Mouse (Mus musculus): Measurements from ENCODE around the gene Ppfia3. TPM values are rescaled to one million over a fixed set of nuclear protein-coding genes. Genes with fewer than 3 reads are reported as not detected.

Gene Ppfia3
- polyA plus RNA-seq, 1 experiment, result 0.79 TPM

GRCm38 (mm10) chr7:45305275-45305674 is 61.5 kb downstream of the Ppfia3 start:
- Histone ChIP-seq H3K36me3 (replicated peaks; ENCODE audit: low read length) (peaks cover 17% of the 10 kb centered on the region), H3K9me3 (no peaks in the 10 kb centered on the region), H3K4me3 (replicated peaks) (peak overlapping the region; percentile 35), H3K4me1 (peaks cover 36% of the 10 kb centered on the region), H3K27me3 (replicated peaks) (peaks cover 29% of the 10 kb centered on the region)
- TF ChIP-seq FLI1 (IDR thresholded peaks at IDR 0.05; ENCODE audit: low read length) (no peak), GATA1 (IDR thresholded peaks at IDR 0.05; ENCODE audit: borderline replicate concordance, low read length) (no peak)

- Histone ChIP-seq H3K4me3 (replicated peaks) (no peak overlapping the region), H3K27me3 (replicated peaks) (peaks cover 27% of the 10 kb centered on the region), H3K4me1 (peaks cover 40% of the 10 kb centered on the region), H3K9me3 (no peaks in the 10 kb centered on the region), H3K36me3 (replicated peaks; ENCODE audit: low read length) (peaks cover 17% of the 10 kb centered on the region)
- TF ChIP-seq GATA1 (IDR thresholded peaks at IDR 0.05; ENCODE audit: borderline replicate concordance, low read length), result no peak
- TF ChIP-seq FLI1 (IDR thresholded peaks at IDR 0.05; ENCODE audit: low read length), result no peak
Measured at GRCm38 (mm10) chr7:45304869-45305268, 62.0 kb downstream of the Ppfia3 start.

GRCm38 (mm10) chr7:45302626-45303025 is 64.2 kb downstream of the Ppfia3 start:
- H3K27me3 ChIP-seq (replicated peaks), result peaks cover 37% of the 10 kb centered on the region
- TF ChIP-seq FLI1 (IDR thresholded peaks at IDR 0.05; ENCODE audit: low read length), result no peak
- TF ChIP-seq GATA1 (IDR thresholded peaks at IDR 0.05; ENCODE audit: borderline replicate concordance, low read length), result no peak
- peaks cover 17% of the 10 kb centered on the region for H3K36me3 ChIP-seq (replicated peaks; ENCODE audit: low read length)

GRCm38 (mm10) chr7:45300270-45300669 is 66.5 kb downstream of the Ppfia3 start:
- no peak for TF ChIP-seq FLI1 (IDR thresholded peaks at IDR 0.05; ENCODE audit: low read length)
- no peak for TF ChIP-seq GATA1 (IDR thresholded peaks at IDR 0.05; ENCODE audit: borderline replicate concordance, low read length)
- Histone ChIP-seq H3K27me3 (replicated peaks) (peaks cover 48% of the 10 kb centered on the region), H3K4me3 (replicated peaks) (no peak overlapping the region), H3K4me1 (peaks cover 26% of the 10 kb centered on the region), H3K36me3 (replicated peaks; ENCODE audit: low read length) (peaks cover 17% of the 10 kb centered on the region), H3K9me3 (no peaks in the 10 kb centered on the region)

More at GRCm38 (mm10) chr7:45302626-45303025, 64.2 kb downstream of the Ppfia3 start:
- Histone ChIP-seq H3K4me3 (replicated peaks) (no peak overlapping the region), H3K9me3 (no peaks in the 10 kb centered on the region), H3K4me1 (peaks cover 31% of the 10 kb centered on the region)

GRCm38 (mm10) chr7:45299752-45300151 is 67.1 kb downstream of the Ppfia3 start:
- no peak overlapping the region for H3K4me3 ChIP-seq (replicated peaks)
- peaks cover 46% of the 10 kb centered on the region for H3K27me3 ChIP-seq (replicated peaks)
- peaks cover 24% of the 10 kb centered on the region; the same call in 1 of the 2 replicates for H3K4me1 ChIP-seq
- peaks cover 16% of the 10 kb centered on the region for H3K36me3 ChIP-seq (replicated peaks; ENCODE audit: low read length)
- H3K9me3 ChIP-seq, result no peaks in the 10 kb centered on the region
- TF ChIP-seq FLI1 (IDR thresholded peaks at IDR 0.05; ENCODE audit: low read length) (no peak), GATA1 (IDR thresholded peaks at IDR 0.05; ENCODE audit: borderline replicate concordance, low read length) (no peak)

GRCm38 (mm10) chr7:45297563-45297962 is 69.3 kb downstream of the Ppfia3 start:
- no peaks in the 10 kb centered on the region for H3K9me3 ChIP-seq
- peaks cover 42% of the 10 kb centered on the region for H3K27me3 ChIP-seq (replicated peaks)
- H3K4me1 ChIP-seq, result peaks cover 18% of the 10 kb centered on the region; the same call in 1 of the 2 replicates
- no peak for TF ChIP-seq FLI1 (IDR thresholded peaks at IDR 0.05; ENCODE audit: low read length)
- H3K4me3 ChIP-seq (replicated peaks), result no peak overlapping the region
- no peaks in the 10 kb centered on the region for H3K36me3 ChIP-seq (replicated peaks; ENCODE audit: low read length)

- no peak for TF ChIP-seq FLI1 (IDR thresholded peaks at IDR 0.05; ENCODE audit: low read length)
- Histone ChIP-seq H3K9me3 (peaks cover 4% of the 10 kb centered on the region), H3K27me3 (replicated peaks) (peaks cover 42% of the 10 kb centered on the region), H3K36me3 (replicated peaks; ENCODE audit: low read length) (no peaks in the 10 kb centered on the region), H3K4me3 (replicated peaks) (no peak overlapping the region), H3K4me1 (peaks cover 18% of the 10 kb centered on the region; the same call in 1 of the 2 replicates)
Measured at GRCm38 (mm10) chr7:45296626-45297025, 70.2 kb downstream of the Ppfia3 start.

Other genes starting within 250 kb of the Ppfia3 start
- 39.7 and 217 TPM in 2 replicates for gene Rps11, start 242.6 kb downstream of the Ppfia3 start, polyA plus RNA-seq (2012; ENCODE audit: insufficient read depth, low replicate concordance)
- 3,981 and 5,869 TPM in 2 replicates for gene Rpl13a, start 238.3 kb downstream of the Ppfia3 start, polyA plus RNA-seq (2012; ENCODE audit: insufficient read depth, low replicate concordance)
- 2.1 and 9.4 TPM in 2 replicates for gene Gm45713, start 230.8 kb downstream of the Ppfia3 start, polyA plus RNA-seq (2012; ENCODE audit: insufficient read depth, low replicate concordance)
- 78.6 and 81.1 TPM in 2 replicates for gene Flt3l, start 230.6 kb downstream of the Ppfia3 start, polyA plus RNA-seq (2012; ENCODE audit: insufficient read depth, low replicate concordance)
- gene Pih1d1, start 212.7 kb downstream of the Ppfia3 start, polyA plus RNA-seq (2012; ENCODE audit: insufficient read depth, low replicate concordance), result 35.3 and 64.9 TPM in 2 replicates
- gene Aldh16a1, start 212.4 kb downstream of the Ppfia3 start, polyA plus RNA-seq (2012; ENCODE audit: insufficient read depth, low replicate concordance), result 56.7 and 76.4 TPM in 2 replicates
- 0.06 TPM in 1 of 2 replicates, not detected in the other for gene Slc17a7, start 203.1 kb downstream of the Ppfia3 start, polyA plus RNA-seq (2012; ENCODE audit: insufficient read depth, low replicate concordance)
- gene Gfy, start 187.4 kb downstream of the Ppfia3 start, polyA plus RNA-seq (2012; ENCODE audit: insufficient read depth, low replicate concordance), result not detected in 2 replicates
- not detected in 2 replicates for gene Pth2, start 186.0 kb downstream of the Ppfia3 start, polyA plus RNA-seq (2012; ENCODE audit: insufficient read depth, low replicate concordance)
- gene Ccdc155, start 162.1 kb downstream of the Ppfia3 start, polyA plus RNA-seq (2012; ENCODE audit: insufficient read depth, low replicate concordance), result not detected in 2 replicates
- gene Dkkl1, start 154.9 kb downstream of the Ppfia3 start, polyA plus RNA-seq (2012; ENCODE audit: insufficient read depth, low replicate concordance), result 0.60 TPM in 1 of 2 replicates, not detected in the other
- not detected in 2 replicates for gene Tead2, start 151.3 kb downstream of the Ppfia3 start, polyA plus RNA-seq (2012; ENCODE audit: insufficient read depth, low replicate concordance)
- 212 and 263 TPM in 2 replicates for gene Cd37, start 127.9 kb downstream of the Ppfia3 start, polyA plus RNA-seq (2012; ENCODE audit: insufficient read depth, low replicate concordance)
- gene Slc6a16, start 125.9 kb downstream of the Ppfia3 start, polyA plus RNA-seq (2012; ENCODE audit: insufficient read depth, low replicate concordance), result not detected in 2 replicates
- not detected in 2 replicates for gene Slc6a21, start 89.5 kb downstream of the Ppfia3 start, polyA plus RNA-seq (2012; ENCODE audit: insufficient read depth, low replicate concordance)
- 7.6 TPM in 1 of 2 replicates, not detected in the other for gene Trpm4, start 33.2 kb downstream of the Ppfia3 start, polyA plus RNA-seq (2012; ENCODE audit: insufficient read depth, low replicate concordance)
- not detected in 2 replicates for gene Hrc, start 31.7 kb downstream of the Ppfia3 start, polyA plus RNA-seq (2012; ENCODE audit: insufficient read depth, low replicate concordance)
- 4.1 TPM in 1 of 2 replicates, not detected in the other for gene Lin7b, start 3.6 kb upstream of the Ppfia3 start, polyA plus RNA-seq (2012; ENCODE audit: insufficient read depth, low replicate concordance)
- gene Snrnp70, start 28.7 kb upstream of the Ppfia3 start, polyA plus RNA-seq (2012; ENCODE audit: insufficient read depth, low replicate concordance), result 154 and 515 TPM in 2 replicates
- not detected in 2 replicates for gene Kcna7, start 38.6 kb upstream of the Ppfia3 start, polyA plus RNA-seq (2012; ENCODE audit: insufficient read depth, low replicate concordance)
- gene Ntf5, start 46.7 kb upstream of the Ppfia3 start, polyA plus RNA-seq (2012; ENCODE audit: insufficient read depth, low replicate concordance), result not detected in 2 replicates
- not detected in 2 replicates for gene Lhb, start 53.8 kb upstream of the Ppfia3 start, polyA plus RNA-seq (2012; ENCODE audit: insufficient read depth, low replicate concordance)
- 33.8 and 44.5 TPM in 2 replicates for gene Gys1, start 67.8 kb upstream of the Ppfia3 start, polyA plus RNA-seq (2012; ENCODE audit: insufficient read depth, low replicate concordance)
- gene Ruvbl2, start 71.1 kb upstream of the Ppfia3 start, polyA plus RNA-seq (2012; ENCODE audit: insufficient read depth, low replicate concordance), result 90.5 and 244 TPM in 2 replicates
- 24,502 and 30,989 TPM in 2 replicates for gene Ftl1, start 92.9 kb upstream of the Ppfia3 start, polyA plus RNA-seq (2012; ENCODE audit: insufficient read depth, low replicate concordance)
- 502 and 597 TPM in 2 replicates for gene Bax, start 99.9 kb upstream of the Ppfia3 start, polyA plus RNA-seq (2012; ENCODE audit: insufficient read depth, low replicate concordance)
- gene Tulp2, start 114.9 kb upstream of the Ppfia3 start, polyA plus RNA-seq (2012; ENCODE audit: insufficient read depth, low replicate concordance), result not detected in 2 replicates
- gene Gm45808, start 119.8 kb upstream of the Ppfia3 start, polyA plus RNA-seq (2012; ENCODE audit: insufficient read depth, low replicate concordance), result not detected in 2 replicates
- gene Dhdh, start 121.8 kb upstream of the Ppfia3 start, polyA plus RNA-seq (2012; ENCODE audit: insufficient read depth, low replicate concordance), result 0.23 and 0.70 TPM in 2 replicates
- gene Nucb1, start 143.4 kb upstream of the Ppfia3 start, polyA plus RNA-seq (2012; ENCODE audit: insufficient read depth, low replicate concordance), result 504 and 892 TPM in 2 replicates
- gene Ppp1r15a, start 159.2 kb upstream of the Ppfia3 start, polyA plus RNA-seq (2012; ENCODE audit: insufficient read depth, low replicate concordance), result 361 and 818 TPM in 2 replicates
- 2.9 and 16.4 TPM in 2 replicates for gene Plekha4, start 159.3 kb upstream of the Ppfia3 start, polyA plus RNA-seq (2012; ENCODE audit: insufficient read depth, low replicate concordance)
- gene Hsd17b14, start 187.9 kb upstream of the Ppfia3 start, polyA plus RNA-seq (2012; ENCODE audit: insufficient read depth, low replicate concordance), result 4.9 and 6.8 TPM in 2 replicates
- 20.6 and 56.4 TPM in 2 replicates for gene Bcat2, start 203.1 kb upstream of the Ppfia3 start, polyA plus RNA-seq (2012; ENCODE audit: insufficient read depth, low replicate concordance)
- gene Fgf21, start 248.5 kb upstream of the Ppfia3 start, polyA plus RNA-seq (2012; ENCODE audit: insufficient read depth, low replicate concordance), result not detected in 2 replicates

Data from megakaryocyte, embryonic 14.5 days (primary cell).